Mouse (Mus musculus): ENCODE data around the gene Ss18l1. TPM values are rescaled to one million over a fixed set of nuclear protein-coding genes. Genes with fewer than 3 reads are reported as not detected.
A peak's percentile ranks its signal among the peaks of the same experiment; 100 is the strongest.

Gene Ss18l1
- polyA plus RNA-seq (2015; fragmentation: Nextera tagmentation; extraction: Ambion mirVana), result 2.0 and 2.4 TPM in 2 replicates

DNA sequence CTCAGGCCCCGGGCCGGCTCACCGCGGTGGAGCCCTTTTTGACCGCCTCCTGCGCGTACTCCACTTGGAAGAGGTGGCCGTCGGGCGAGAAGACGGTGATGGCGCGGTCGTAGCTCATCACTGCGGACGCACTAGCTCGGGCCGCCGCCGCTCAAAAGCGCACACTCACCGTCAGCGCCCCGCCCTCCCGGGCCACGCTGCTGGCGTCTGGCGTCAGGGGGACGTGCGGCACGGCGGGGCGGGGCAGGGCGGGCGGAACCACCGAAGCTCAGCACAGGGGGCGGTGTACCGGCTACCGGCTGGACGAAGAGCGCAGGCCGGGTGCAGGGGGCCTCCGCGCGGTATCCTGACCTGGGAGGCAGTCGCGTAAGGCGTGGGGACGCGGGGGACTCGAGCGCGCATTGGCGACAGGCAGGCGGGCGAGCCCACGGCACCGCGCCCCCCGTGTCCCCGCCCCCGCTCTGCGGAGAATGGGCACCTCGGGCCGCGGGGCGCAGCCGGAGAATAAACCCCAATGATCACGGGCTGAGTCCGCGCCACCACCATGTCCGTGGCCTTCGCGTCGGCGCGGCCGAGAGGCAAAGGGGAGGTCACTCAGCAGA lies at the start of gene Ss18l1, which contains the start of gene Psma7:
Gene Ss18l1, plus strand, starts transcription at position 254 of the 602 bp plus-strand sequence.
Gene Psma7, minus strand, starts transcription at position 178 of the 602 bp plus-strand sequence.
- DNase-seq (ENCODE audit: low spot score) (peak; percentile 96), ATAC-seq (peak; percentile 97)
- peaks cover 5% of the 10 kb centered on the region; the same call in 1 of the 2 replicates for H3K4me1 ChIP-seq (ENCODE audit: insufficient read depth, low read depth, low read length)
- H3K9ac ChIP-seq (replicated peaks; ENCODE audit: low read depth), result peak within 1 kb of the TSS; percentile 87
- H3K27ac ChIP-seq (ENCODE audit: low read length), result peak within 1 kb of the TSS; percentile 91
- peak within 1 kb of the TSS; percentile 99 for H3K4me2 ChIP-seq (replicated peaks; ENCODE audit: low read depth, low read length)
- H3K9me3 ChIP-seq (ENCODE audit: low read length), result no peaks in the 10 kb centered on the region
- TF ChIP-seq CTCF (IDR thresholded peaks at IDR 0.05) (peak; percentile 54), EP300 (IDR thresholded peaks at IDR 0.05) (no peak)
- WGBS, result under 1% methylated on average over 51 of the region's 78 CpGs
- no peaks in the 10 kb centered on the region for H3K27me3 ChIP-seq (replicated peaks; ENCODE audit: insufficient read depth, low read length)
- peak within 1 kb of the TSS; percentile 95 for H3K4me3 ChIP-seq (ENCODE audit: low read depth, low read length)
- peaks cover under 1% of the 10 kb centered on the region; the same call in 1 of the 2 replicates for H3K36me3 ChIP-seq (ENCODE audit: insufficient read depth, low read length)

GRCm38 (mm10) chr2:179993071-179993470 lies 49.2 kb upstream of the Ss18l1 start:
- no peak overlapping the region for H3K27ac ChIP-seq (ENCODE audit: low read length)
- no peaks in the 10 kb centered on the region for H3K27me3 ChIP-seq (replicated peaks; ENCODE audit: insufficient read depth, low read length)
- TF ChIP-seq CTCF (IDR thresholded peaks at IDR 0.05), result no peak
- no peak for TF ChIP-seq EP300 (IDR thresholded peaks at IDR 0.05)
- H3K4me3 ChIP-seq (ENCODE audit: low read depth, low read length), result no peak overlapping the region
- H3K36me3 ChIP-seq (ENCODE audit: insufficient read depth, low read length), result no peaks in the 10 kb centered on the region
- DNase-seq (ENCODE audit: low spot score) (no peak), ATAC-seq (no peak)
- H3K9me3 ChIP-seq (ENCODE audit: low read length), result no peaks in the 10 kb centered on the region
- H3K4me1 ChIP-seq (ENCODE audit: insufficient read depth, low read depth, low read length), result no peaks in the 10 kb centered on the region
- no peak overlapping the region for H3K4me2 ChIP-seq (replicated peaks; ENCODE audit: low read depth, low read length)
- no peak overlapping the region for H3K9ac ChIP-seq (replicated peaks; ENCODE audit: low read depth)
- WGBS, result 87% methylated on average over 5 of the region's 5 CpGs

DNA sequence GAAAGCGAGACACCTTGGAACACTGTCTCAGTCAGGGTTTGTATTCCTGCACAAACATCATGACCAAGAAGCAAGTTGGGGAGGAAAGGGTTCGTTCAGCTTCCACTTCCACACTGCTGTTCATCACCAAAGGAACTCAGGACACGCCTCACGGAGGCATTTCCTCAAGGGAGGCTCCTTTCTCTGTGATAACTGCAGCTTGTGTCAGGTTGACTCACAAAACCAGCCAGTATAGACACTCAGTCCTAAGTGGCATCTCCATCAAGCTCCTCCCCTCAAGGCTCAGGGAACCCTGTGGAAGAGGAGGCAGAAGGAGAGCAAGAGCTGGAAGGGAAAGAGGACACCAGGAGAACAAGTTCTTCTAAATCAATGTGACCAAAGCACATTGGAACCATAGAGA lies 43.9 kb upstream of the Ss18l1 start:
- H3K27me3 ChIP-seq (replicated peaks; ENCODE audit: insufficient read depth, low read length), result no peaks in the 10 kb centered on the region
- no peak overlapping the region for H3K9ac ChIP-seq (replicated peaks; ENCODE audit: low read depth)
- DNase-seq (ENCODE audit: low spot score), result no peak
- H3K27ac ChIP-seq (ENCODE audit: low read length), result no peak overlapping the region
- H3K4me2 ChIP-seq (replicated peaks; ENCODE audit: low read depth, low read length), result no peak overlapping the region
- H3K36me3 ChIP-seq (ENCODE audit: insufficient read depth, low read length), result no peaks in the 10 kb centered on the region
- H3K4me1 ChIP-seq (ENCODE audit: insufficient read depth, low read depth, low read length), result no peaks in the 10 kb centered on the region
- 54% methylated on average over 4 of the region's 4 CpGs for WGBS
- no peak overlapping the region for H3K4me3 ChIP-seq (ENCODE audit: low read depth, low read length)
- no peaks in the 10 kb centered on the region for H3K9me3 ChIP-seq (ENCODE audit: low read length)
- no peak for ATAC-seq
- no peak for TF ChIP-seq EP300 (IDR thresholded peaks at IDR 0.05)
- TF ChIP-seq CTCF (IDR thresholded peaks at IDR 0.05), result no peak

DNA sequence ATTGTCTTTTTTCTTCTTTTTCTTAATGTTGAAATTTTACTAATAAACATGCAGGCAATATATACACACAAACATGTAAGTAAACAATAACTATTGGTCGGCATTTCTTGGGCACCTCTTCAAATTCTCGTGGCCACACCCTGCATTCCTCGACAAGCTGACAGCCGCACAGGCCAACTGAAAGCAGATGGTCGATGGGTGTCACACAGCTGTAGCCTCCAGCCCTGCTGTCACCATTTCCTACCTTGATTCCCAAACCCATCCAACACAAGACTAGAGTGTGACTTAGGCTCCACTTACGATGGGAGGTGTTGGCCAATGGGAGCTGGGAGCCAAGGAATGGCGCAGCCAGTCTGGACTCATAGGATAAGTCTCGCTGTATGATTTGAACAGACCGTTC lies 40.7 kb upstream of the Ss18l1 start:
- no peaks in the 10 kb centered on the region for H3K9me3 ChIP-seq (ENCODE audit: low read length)
- no peaks in the 10 kb centered on the region for H3K27me3 ChIP-seq (replicated peaks; ENCODE audit: insufficient read depth, low read length)
- H3K9ac ChIP-seq (replicated peaks; ENCODE audit: low read depth), result no peak overlapping the region
- WGBS, result 78% methylated on average over 9 of the region's 9 CpGs
- no peak overlapping the region for H3K4me3 ChIP-seq (ENCODE audit: low read depth, low read length)
- TF ChIP-seq CTCF (IDR thresholded peaks at IDR 0.05), result no peak
- no peak for TF ChIP-seq EP300 (IDR thresholded peaks at IDR 0.05)
- no peaks in the 10 kb centered on the region for H3K4me1 ChIP-seq (ENCODE audit: insufficient read depth, low read depth, low read length)
- no peak overlapping the region for H3K27ac ChIP-seq (ENCODE audit: low read length)
- no peaks in the 10 kb centered on the region for H3K36me3 ChIP-seq (ENCODE audit: insufficient read depth, low read length)
- H3K4me2 ChIP-seq (replicated peaks; ENCODE audit: low read depth, low read length), result no peak overlapping the region
- ATAC-seq (no peak), DNase-seq (ENCODE audit: low spot score) (no peak)

DNA sequence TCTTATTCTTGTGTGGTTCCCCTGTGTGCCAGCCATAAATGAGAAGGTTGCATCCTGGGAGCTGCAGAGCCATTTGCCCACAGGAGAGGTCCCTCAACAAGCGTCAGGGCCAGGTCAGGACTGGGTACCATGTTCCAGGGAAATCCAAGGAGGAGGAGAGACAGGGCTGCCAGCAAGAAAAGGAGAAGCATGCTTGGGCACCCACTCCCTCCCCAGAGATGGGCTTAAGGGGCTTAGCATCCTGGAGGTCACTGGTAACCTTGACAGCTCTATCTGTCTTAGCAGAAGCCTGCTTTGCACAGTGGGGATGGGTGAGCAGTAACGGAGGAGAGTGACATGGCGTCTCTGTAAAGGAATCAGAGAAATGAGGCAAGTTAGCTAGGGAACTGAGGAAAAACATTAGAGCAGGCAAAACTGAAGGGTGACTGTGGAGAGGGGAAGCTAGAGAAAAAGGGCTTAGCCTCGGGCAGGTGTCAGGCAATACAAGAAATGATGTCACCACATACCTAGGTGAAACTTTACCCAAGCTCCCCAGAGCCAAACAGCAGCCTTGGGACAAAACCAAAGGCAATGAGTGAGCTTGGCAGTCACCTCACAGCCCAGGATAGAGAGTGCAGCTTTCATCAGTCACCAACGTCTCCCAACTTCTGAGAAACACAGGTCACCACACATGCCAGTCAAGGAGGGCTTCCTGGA lies 36.5 kb upstream of the Ss18l1 start:
- Histone ChIP-seq H3K27me3 (replicated peaks; ENCODE audit: insufficient read depth, low read length) (no peaks in the 10 kb centered on the region), H3K4me2 (replicated peaks; ENCODE audit: low read depth, low read length) (no peak overlapping the region), H3K4me1 (ENCODE audit: insufficient read depth, low read depth, low read length) (no peaks in the 10 kb centered on the region), H3K4me3 (ENCODE audit: low read depth, low read length) (no peak overlapping the region), H3K9me3 (ENCODE audit: low read length) (no peaks in the 10 kb centered on the region), H3K9ac (replicated peaks; ENCODE audit: low read depth) (no peak overlapping the region), H3K27ac (ENCODE audit: low read length) (no peak overlapping the region), H3K36me3 (ENCODE audit: insufficient read depth, low read length) (no peaks in the 10 kb centered on the region)
- no peak for DNase-seq (ENCODE audit: low spot score)
- ATAC-seq, result no peak
- no peak for TF ChIP-seq EP300 (IDR thresholded peaks at IDR 0.05)
- TF ChIP-seq CTCF (IDR thresholded peaks at IDR 0.05), result no peak
- 40% methylated on average over 5 of the region's 5 CpGs for WGBS

DNA sequence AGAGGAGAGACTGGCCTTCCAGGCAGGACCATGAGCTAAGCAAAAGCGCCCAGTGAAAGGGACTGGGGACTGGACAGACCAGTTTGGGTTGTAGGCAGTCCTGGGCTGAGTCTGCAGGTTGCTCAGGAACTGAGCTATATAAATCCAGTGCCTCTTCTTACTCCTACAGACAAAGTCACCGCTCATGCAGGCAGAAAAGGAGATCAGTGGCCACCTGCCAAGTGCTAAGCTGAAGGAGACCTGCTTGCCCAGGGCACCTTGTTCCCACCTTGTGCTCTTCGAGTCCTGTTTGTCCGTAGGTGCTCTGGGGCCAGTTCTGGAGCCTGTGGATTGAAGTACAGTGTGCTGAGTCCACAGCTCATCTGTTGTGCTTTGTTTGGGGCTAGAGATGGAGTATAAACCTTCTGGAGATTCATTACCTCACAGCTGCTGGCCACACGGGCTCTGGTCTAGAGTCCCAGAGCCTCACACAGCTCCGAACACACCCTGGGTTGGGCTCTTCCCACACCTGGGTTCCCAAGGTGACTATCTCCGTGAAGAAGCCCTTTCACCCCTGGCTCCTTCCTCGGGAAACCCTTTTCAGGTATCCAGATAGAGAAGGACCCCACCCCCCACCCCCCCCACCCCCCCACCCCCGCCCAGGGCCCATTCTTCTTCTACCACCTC lies 35.8 kb upstream of the Ss18l1 start:
- H3K27ac ChIP-seq (ENCODE audit: low read length), result no peak overlapping the region
- H3K9me3 ChIP-seq (ENCODE audit: low read length), result no peaks in the 10 kb centered on the region
- H3K4me1 ChIP-seq (ENCODE audit: insufficient read depth, low read depth, low read length), result no peaks in the 10 kb centered on the region
- 0 out of 2 replicates have a peak, but pooled peaks have one; percentile 28 for ATAC-seq
- WGBS, result 26% methylated on average over 8 of the region's 9 CpGs
- no peaks in the 10 kb centered on the region for H3K27me3 ChIP-seq (replicated peaks; ENCODE audit: insufficient read depth, low read length)
- DNase-seq (ENCODE audit: low spot score), result no peak
- TF ChIP-seq EP300 (IDR thresholded peaks at IDR 0.05), result no peak
- no peak for TF ChIP-seq CTCF (IDR thresholded peaks at IDR 0.05)
- H3K4me3 ChIP-seq (ENCODE audit: low read depth, low read length), result no peak overlapping the region
- no peaks in the 10 kb centered on the region for H3K36me3 ChIP-seq (ENCODE audit: insufficient read depth, low read length)
- H3K9ac ChIP-seq (replicated peaks; ENCODE audit: low read depth), result no peak overlapping the region
- no peak overlapping the region for H3K4me2 ChIP-seq (replicated peaks; ENCODE audit: low read depth, low read length)

Measured in lung, postnatal 0 days (tissue).